Comparison of ENCODE assay signal across 10 mouse cellular contexts in genomic region chr14:20165413-20165812, GRCm38 (mm10). TPM values are rescaled to one million over a fixed set of nuclear protein-coding genes. Genes with fewer than 3 reads are reported as not detected.
DNase-seq lines count a peak whose midpoint lies in the region; ATAC-seq lines count a peak whose summit lies in the region.
"Had no signal": no experiment of that assay in that cellular context is flagged by ENCODE, and none has a peak within 500 bp of the region (broad histone marks: within the 10 kb centered on the region; RNA-seq: fewer than 3 reads in every experiment).

No protein-coding gene starts in this region.

- ATAC-seq in megakaryocyte, adult 5-6 weeks (ENCODE audit: poor library complexity, severe bottlenecking) = no peak
- ATAC-seq: midbrain, embryonic 16.5 days had no signal

- no peaks in the 10 kb centered on the region for H3K27me3 ChIP-seq in megakaryocyte, embryonic 14.5 days (replicated peaks)
- no peaks in the 10 kb centered on the region for H3K27me3 ChIP-seq in forebrain, embryonic 10.5 days (ENCODE audit: poor library complexity, severe bottlenecking)
- H3K27me3 ChIP-seq: embryonic facial prominence, embryonic 12.5 days had no signal

- peak overlapping the region; percentile 12 for H3K4me3 ChIP-seq in megakaryocyte, embryonic 14.5 days (replicated peaks)
- H3K4me3 ChIP-seq in forebrain, embryonic 10.5 days = no peak overlapping the region
- H3K4me3 ChIP-seq: embryonic facial prominence, embryonic 12.5 days had no signal

- H3K36me3 ChIP-seq in megakaryocyte, embryonic 14.5 days (replicated peaks; ENCODE audit: low read length) = peaks cover 75% of the 10 kb centered on the region
- peaks cover 45% of the 10 kb centered on the region for H3K36me3 ChIP-seq in forebrain, embryonic 10.5 days (replicated peaks)
- H3K36me3 ChIP-seq: embryonic facial prominence, embryonic 12.5 days had no signal

- H3K4me1 ChIP-seq in megakaryocyte, embryonic 14.5 days = peaks cover 100% of the 10 kb centered on the region
- peaks cover 58% of the 10 kb centered on the region for H3K4me1 ChIP-seq in forebrain, embryonic 10.5 days

- 92% methylated on average over 1 of the region's 1 CpGs for WGBS in forebrain, embryonic 10.5 days

- peak; percentile 71 to 72 for DNase-seq in heart, postnatal 10 days
- peak; percentile 76 to 90 for DNase-seq in kidney, postnatal 25 days
- peak; percentile 43 to 75 for DNase-seq in lung, postnatal 4 days
- no peak for DNase-seq in cerebellum, postnatal 36 days
- DNase-seq in left cerebral cortex, adult 11 months (ENCODE audit: low spot score) = no peak
- no peak for DNase-seq in forebrain, embryonic 10.5 days (ENCODE audit: extremely low spot score, low spot score)

- no peak overlapping the region for H3K27ac ChIP-seq in forebrain, embryonic 10.5 days
- H3K27ac ChIP-seq: embryonic facial prominence, embryonic 12.5 days had no signal

- no peaks in the 10 kb centered on the region for H3K9me3 ChIP-seq in megakaryocyte, embryonic 14.5 days
- H3K9me3 ChIP-seq in forebrain, embryonic 10.5 days = no peaks in the 10 kb centered on the region
- H3K9me3 ChIP-seq: embryonic facial prominence, embryonic 12.5 days had no signal

- intact Hi-C loops in heart, postnatal 10 days (cut with DNase I) = loop anchor here (5.0 kb wide), 1 partner anchor 43 kb away; no protein-coding TSS in a partner anchor

RNA-seq across cellular contexts. Expression of gene Kcnk5, which starts 16.2 kb away (rescaled TPM):
- polyA plus RNA-seq in megakaryocyte, embryonic 14.5 days (2012; ENCODE audit: insufficient read depth, low replicate concordance) = 13.5 and 15.9 TPM in 2 replicates
- 0.13 and 0.30 TPM in 2 replicates for total RNA-seq in megakaryocyte, adult 5-6 weeks (2015)
- total RNA-seq in megakaryocyte, adult 5-6 weeks (2017) = 0.22 and 2.0 TPM in 2 replicates
- 1 to 10 TPM; 1.1 to 1.4 TPM for total RNA-seq in heart, postnatal 10 days (2021)
- 16.1 and 16.8 TPM in 2 replicates for polyA plus RNA-seq in forebrain, embryonic 10.5 days (2016; fragmentation: Nextera tagmentation; extraction: Ambion mirVana)

RNA-seq across cellular contexts. Expression of gene Saysd1, which starts 27.1 kb away (rescaled TPM):
- polyA plus RNA-seq in megakaryocyte, embryonic 14.5 days (2012; ENCODE audit: insufficient read depth, low replicate concordance) = 9.9 and 29.2 TPM in 2 replicates
- 3.9 and 4.1 TPM in 2 replicates for total RNA-seq in megakaryocyte, adult 5-6 weeks (2015)
- total RNA-seq in megakaryocyte, adult 5-6 weeks (2017) = 1.5 and 1.7 TPM in 2 replicates
- 1 to 10 TPM; 2.5 to 2.8 TPM for total RNA-seq in heart, postnatal 10 days (2021)
- polyA plus RNA-seq in forebrain, embryonic 10.5 days (2016; fragmentation: Nextera tagmentation; extraction: Ambion mirVana) = 10.9 and 11.9 TPM in 2 replicates

Comparison
In these comparisons a context has a peak if more than half of its experiments do, and no peak if none do; other contexts are left out.
1. DNase-seq: peak in heart, postnatal 10 days (2 of 2), kidney, postnatal 25 days (2 of 2) and lung, postnatal 4 days (2 of 2); none in cerebellum, postnatal 36 days (0 of 2), left cerebral cortex, adult 11 months (single experiment) and forebrain, embryonic 10.5 days (single experiment).